Mouse (Mus musculus) c-Kit-negative CD71-positive TER-119-positive erythroid progenitor cells, embryonic 14.5 days (primary cell): Measurements from ENCODE around the gene Gpcpd1.

Experiments
- DNase-seq: peaks from one replicate; pipeline ENCODE4 v3.0.0-alpha.2; 2013; ENCODE audit warnings: low read depth, low spot score

Gene Gpcpd1

DNA sequence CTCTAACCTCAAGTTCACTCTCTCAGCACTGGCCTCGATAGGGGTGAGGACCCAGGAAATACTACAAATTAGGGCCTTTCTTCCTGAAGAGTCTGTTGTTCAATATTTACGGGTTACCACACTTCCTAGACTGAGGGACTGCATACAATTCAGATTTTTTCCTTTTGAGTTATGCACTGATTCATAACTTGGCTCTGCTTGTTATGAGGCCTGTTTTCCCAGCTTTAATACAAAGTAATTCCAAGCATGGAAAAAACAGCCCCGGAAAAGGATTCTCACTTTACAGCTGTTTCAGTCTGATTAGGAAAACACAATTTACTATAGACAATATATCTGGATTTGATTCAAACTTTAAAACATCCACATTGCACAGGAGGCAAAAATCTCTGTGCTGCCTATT lies 1.5 kb downstream of the Gpcpd1 start:
- no peak for DNase-seq

- no peak for DNase-seq
Observed at GRCm38 (mm10) chr2:132584191-132584590, 3.3 kb downstream of the Gpcpd1 start.

GRCm38 (mm10) chr2:132583126-132583525 lies 4.4 kb downstream of the Gpcpd1 start:
- no peak for DNase-seq

DNA sequence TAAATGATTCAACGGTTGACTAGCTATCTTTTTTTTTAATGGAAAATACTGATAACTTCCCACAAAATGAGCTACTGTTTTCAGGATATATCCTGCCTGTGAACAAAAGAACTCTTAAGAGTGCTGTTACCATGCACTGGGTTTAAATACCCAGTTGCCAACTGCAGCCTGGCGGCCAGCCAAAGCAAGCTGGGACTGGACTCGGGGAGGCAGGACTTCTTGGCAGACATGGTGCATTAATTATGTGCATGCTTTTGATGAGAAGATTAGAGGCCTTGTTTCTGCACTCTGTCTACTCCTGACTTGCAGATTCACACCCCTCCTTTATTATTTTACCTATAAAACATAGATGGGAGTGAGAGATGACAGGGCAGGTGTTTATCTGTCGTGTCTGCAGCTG lies 5.3 kb downstream of the Gpcpd1 start:
- DNase-seq, result no peak

DNA sequence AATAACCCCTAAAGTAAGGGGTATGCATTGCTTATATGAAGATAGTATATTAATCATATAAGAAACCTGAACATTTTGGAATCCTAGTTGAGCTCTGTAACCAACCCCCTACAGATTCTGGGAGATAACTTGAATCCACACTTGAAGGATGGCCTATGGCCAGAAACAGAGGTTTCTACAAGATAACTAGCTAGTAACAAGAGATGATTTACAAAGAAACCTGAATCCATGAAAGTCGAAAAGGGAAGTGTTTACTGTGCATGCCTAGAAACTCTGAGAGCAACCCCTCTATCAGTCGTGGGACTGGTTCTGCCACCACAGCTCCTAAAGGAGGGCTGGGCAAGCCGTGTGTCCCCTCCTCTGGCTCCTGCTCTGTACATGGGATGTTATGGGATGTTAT lies 7.8 kb downstream of the Gpcpd1 start:
- no peak for DNase-seq

DNA sequence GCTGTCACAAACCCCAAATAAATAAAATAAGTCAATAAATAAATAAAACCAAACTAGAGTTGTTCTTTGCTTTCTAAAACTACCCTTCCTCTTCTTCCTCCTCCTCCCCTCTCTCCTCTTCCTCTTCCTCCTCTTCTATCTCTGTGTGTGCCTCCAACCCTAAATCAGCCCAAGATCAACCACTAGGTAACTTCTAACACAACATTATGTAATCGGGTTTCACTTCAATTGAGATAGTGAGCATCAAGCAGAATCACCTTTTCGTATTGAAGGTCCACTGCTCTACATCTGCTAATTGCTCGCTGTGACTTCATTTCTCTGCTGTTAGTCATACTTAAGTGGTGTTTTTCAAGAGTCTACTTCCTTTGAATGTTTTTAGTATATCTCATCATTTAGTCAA lies 8.8 kb downstream of the Gpcpd1 start:
- DNase-seq, result no peak

DNA sequence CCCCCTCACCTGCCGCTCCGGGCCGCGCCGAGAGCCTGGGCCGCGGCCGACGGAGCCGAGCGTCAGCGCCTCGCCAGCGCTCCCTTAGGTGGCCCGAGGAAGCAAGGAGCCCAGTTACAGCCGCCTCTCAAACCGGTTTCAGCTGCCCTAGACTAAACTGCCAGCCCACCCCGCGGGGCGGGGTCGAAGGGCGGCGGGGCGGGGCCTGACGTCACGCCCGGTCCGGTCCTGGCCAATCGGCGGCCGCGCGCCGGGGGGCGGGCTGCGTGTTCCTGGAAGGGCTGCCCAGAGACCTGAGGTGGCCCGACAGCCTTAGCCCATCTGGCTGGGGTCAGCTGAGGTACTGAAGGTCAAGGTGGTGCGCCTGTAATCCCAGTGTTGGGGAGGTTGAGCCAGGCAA lies 9.5 kb downstream of the Gpcpd1 start:
- peak; percentile 94 for DNase-seq

DNA sequence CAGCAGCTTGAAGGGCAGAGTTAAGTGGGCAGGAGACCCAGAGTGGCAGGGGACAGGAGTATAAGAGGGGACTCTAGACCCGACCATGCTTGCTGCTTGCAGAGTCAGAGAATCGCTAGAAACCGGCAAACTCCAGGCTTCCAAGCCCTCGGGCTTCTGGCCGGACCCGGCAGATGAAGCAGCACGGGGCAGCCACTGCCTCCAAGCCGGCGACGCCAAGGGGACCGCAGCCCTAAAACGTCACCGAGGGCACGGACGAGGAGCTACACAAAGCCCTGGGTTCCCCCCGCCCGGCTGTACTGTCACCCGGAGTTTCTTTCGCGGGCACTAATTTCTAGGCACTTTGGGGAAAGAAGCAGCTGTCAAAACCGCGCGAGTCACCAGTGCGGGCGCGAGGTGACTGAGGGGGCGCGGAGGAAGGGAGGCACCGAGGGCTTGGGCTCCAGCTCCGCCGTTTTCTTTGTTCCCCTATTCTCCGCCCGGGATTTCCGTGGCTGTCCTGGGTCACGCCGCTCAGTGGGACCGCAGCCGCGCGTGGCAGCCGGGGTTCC lies 10.0 kb downstream of the Gpcpd1 start:
- DNase-seq, result no peak

- no peak for DNase-seq
Observed at GRCm38 (mm10) chr2:132576522-132577135, 10.9 kb downstream of the Gpcpd1 start.

DNA sequence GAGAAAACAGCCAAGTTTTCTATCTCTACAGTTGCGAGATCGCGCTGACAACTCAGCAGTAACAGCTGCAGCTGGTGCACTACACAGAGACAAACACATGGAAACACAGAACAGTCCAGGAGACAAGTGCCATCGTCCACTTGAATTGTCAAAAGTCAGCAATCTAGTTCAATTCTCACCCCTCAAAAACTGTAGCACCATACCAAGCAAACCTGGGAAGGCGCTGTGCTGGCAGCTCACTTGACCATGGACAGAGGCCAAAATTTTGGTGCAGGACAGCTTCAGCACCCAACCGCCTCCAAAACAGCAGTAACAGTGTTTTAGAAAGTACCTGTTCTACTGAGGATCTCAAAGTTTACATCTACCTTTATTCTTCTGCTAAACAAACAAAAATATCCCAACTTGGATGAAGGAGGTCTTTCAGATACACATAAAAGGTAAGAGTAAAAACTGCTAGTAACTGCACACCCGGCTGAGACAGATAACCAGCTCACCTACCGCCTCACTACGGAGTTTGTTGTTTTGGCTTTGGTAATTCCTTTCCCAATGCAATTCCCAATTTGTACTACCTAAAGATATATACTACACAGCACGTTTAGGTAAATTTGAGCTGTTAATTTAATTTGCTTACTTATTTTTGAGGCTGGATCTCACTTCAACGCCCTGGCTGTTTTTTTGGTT lies 11.6 kb downstream of the Gpcpd1 start:
- DNase-seq, result no peak

DNA sequence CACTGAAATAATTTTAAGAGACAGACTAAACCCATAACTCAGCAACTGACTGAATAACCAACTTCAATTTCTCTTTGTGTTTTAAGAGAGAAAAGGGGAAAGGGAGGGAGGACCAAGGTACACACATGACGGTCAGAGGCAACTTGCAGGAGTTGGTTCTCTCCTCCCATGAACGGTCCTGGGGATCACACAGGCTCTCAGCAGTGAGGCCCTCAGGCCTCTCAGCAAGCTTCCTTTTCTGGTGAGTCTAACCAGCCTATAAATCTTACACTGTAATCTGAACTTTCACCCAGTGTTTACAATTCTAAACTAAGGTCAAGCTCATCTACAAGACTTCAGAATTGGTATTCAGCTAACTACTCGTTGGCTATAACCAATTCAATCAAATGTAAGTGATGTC lies 12.3 kb downstream of the Gpcpd1 start:
- no peak for DNase-seq

DNA sequence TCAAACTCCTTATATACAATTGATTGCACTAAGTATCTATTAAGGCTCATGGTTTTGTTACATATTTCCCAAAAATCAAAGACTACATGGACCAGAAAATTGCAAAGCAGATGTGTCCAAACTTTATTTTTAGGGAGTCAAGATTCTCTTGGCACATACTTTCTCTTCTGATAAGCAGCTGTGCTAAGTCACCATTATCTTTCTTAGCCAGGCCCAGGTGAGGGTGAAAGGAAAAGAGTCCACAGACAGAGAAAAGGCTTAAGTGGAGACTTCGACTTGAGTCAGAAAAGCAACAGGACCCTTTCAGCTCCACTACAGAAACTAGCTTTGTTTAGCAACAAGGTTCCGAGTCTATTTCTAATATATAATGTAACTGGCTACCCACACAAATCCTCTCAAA lies 14.2 kb downstream of the Gpcpd1 start:
- peak; percentile 88 for DNase-seq

DNA sequence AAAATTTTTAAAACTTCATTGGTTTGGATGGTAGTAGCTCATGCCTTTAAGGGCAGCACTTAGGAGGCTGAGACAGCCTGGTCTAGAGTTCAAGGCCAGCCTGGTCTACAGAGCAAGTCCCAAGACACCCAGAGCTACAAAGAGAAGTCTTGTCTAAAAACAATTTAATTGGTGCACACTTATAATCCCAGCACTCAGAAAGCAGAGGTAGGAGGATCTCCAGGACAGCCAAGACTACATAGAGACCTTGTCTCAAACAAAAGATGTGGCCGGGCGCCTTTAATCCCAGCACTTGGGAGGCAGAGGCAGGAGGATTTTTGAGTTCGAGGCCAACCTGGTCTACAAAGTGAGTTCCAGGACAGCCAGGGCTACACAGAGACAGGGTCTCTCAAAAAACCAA lies 14.9 kb downstream of the Gpcpd1 start:
- DNase-seq, result no peak

DNA sequence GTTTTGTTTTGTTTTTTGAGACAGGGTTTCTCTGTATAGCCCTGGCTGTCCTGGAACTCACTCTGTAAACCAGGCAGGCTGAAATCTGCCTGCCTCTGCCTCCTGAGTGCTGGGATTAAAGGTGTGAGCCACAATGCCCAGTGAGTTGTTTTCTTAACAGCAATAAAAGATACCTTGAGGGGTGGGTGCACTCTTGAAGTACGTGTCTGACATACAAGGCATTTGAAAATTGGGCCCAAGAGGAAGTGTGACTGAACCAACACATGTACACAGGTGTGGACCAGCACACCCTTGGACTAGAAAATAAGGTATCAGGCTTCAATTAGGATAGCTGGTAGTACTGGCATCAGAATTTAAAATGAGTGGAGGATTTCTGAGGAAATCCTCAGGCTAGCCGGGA lies 16.2 kb downstream of the Gpcpd1 start:
- DNase-seq, result no peak

DNA sequence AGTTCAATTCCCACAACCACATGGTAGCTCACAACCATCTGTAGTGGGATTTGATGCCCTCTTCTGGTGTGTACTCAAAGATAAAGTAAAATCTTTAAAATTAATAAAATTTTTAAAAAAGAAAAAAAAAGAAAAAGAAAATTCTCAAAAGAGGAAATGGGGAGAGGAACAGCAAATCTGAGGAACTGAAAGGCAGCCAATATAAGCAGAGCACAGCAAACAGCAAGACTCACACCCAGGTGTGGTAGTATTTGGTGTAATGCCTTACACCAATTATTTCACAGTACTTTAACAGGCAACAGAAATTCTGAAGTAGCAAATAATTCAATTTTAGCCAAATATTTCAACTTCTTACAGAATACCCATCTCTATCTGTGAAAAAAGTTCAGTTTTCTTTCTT lies 16.7 kb downstream of the Gpcpd1 start:
- DNase-seq, result no peak

DNA sequence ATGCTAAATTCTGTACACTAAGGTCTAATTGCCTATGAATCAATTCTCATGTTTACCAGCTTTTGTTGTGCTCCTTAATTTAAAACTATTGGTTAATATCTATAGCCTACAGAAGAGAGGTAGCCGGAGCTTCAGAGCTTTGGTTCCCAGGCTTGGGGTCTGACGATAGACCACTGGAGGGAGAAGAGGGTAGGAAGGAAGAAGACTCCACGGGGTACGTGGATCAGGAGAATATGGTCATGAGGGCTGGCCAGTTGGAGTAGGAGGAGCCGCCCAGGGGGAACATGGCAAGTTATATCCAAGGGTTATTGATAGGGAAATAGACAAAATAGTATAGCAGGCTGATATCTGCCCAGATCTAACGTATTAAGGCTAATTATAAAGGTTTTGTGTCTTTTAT lies 17.8 kb downstream of the Gpcpd1 start:
- DNase-seq, result no peak

GRCm38 (mm10) chr2:132567414-132567813 lies 20.1 kb downstream of the Gpcpd1 start:
- DNase-seq, result no peak

DNA sequence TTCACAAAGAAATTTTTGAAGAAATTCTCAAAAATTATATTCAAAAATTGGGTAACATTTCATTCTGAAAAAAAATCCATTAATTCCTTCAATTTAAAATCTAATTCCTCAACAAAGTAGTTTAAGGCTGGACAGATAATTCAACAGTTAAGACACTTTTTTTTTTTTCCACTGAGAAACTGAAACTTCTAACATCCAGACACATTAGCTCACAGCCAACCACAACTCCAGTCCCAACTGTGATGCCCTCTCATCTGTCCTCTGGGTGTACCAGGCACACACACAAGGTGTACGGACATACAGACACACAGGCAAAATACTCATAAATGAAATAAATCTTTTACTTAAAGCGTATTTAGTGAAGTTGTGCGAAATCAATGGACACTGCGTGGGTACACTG lies 25.7 kb downstream of the Gpcpd1 start:
- DNase-seq, result no peak

DNA sequence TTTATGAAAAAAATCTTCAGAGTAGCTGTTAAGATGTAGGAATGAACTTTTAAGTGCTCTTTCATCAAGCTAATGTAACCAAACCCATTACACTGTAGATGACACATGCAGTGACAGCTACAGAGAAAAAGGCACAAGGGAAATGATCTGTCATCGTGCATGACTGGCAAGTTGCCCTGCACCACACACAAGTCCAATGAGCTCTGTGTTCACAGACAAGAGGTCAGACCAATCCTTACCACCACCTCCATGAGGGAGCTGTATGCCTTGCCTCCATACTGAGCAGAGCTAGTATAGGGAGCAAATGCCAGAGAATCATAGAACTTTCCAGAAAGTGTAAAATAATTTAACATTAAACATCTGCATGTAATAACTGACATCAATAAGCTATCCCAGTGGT lies 59.7 kb downstream of the Gpcpd1 start:
- DNase-seq, result no peak

DNA sequence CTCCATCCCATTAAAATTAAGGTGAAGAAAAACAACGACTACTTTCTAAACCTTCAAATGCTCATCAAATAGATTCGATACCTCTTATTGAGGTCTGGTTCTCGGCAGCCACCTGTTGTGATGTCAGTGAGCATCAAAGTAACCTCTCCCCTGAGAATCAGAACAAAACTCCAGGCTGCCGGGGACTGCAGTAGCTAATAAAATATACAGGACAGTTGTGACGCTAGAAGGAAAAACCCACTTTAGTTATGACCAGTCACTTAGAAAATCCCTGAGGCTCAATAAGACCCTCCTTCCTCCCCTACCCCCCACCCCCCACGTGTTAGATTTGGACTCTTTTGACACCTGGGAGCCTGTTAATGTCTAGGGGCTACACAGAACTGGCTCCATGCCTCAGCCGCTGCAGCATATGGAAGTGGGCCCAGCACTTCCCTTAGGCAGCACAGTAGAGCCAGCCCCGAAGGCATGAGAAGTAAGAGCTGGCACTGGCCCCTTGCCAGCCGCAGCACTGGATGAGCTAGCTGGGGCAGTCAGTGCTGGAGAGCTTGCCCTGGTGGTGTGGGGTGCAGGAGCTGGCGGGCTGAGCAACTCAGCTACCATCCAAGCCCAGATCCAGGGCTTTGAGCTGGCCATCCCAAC lies 60.5 kb downstream of the Gpcpd1 start:
- no peak for DNase-seq

- DNase-seq, result no peak
Observed at GRCm38 (mm10) chr2:132526110-132526509, 61.4 kb downstream of the Gpcpd1 start.

DNA sequence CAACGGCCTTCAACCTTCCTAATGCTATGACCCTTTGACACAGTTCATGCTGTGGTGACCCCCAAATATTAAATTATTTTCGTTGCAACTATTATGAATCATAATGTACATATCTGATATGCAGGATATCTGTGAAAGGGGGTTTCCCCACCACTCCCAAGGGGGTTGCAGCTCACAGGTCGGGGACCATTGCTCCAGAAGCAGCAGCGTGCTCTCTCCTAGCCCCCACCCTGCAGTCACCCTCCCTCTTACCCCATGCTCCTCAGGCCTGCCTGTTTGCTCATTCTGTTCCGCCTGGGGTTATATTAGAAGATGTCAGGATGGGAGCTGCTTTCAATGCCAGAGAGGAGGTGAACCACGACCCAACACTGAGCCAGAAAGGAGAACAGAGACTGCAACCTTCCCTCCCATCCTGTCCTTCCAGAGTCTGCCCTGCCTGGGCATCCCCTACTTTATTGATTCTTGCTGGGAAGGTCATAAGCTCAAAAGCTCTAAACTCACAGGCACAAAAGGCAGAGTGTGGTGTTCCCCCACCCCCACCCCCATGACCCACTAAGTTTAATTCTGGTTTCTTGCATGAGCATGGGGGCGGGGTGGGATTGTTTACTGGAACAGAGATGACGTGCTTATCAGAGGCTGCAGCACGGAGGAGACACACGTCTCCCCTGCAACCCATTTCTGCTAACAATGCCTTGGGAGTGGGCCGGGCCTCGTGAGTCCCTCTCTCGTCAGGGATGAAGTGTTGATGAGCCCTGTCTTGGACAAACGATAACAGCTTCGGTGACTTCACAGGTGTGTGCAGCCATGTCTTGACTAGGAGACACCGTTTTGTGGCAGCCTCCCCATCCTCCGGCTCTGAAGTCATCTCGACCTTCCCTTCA lies 69.3 kb downstream of the Gpcpd1 start:
- DNase-seq, result no peak
